Mouse (Mus musculus) limb, embryonic 13.5 days (tissue): Measurements from ENCODE around the gene Gm10718. TPM values are rescaled to one million over a fixed set of nuclear protein-coding genes. Genes with fewer than 3 reads are reported as not detected.
A peak's percentile ranks its signal among the peaks of the same experiment; 100 is the strongest.
"Not testable (repeated sequence)": the region's sequence is repeated elsewhere in the genome, so short reads cannot be mapped to it uniquely, and the experiment has no call there.

Experiments
- ATAC-seq: fragments of 200-750 bp; cut with Nextera tagmentation; 2 replicates; pipeline ENCODE4 v1.8.0; 2017; ENCODE audit warnings: low read depth, moderate number of reproducible peaks, moderate TSS enrichment; ENCODE audit not compliant: low FRiP score
- H3K27ac ChIP-seq: fragments of 300-500 bp; sonication (generic); 2 replicates; pipeline ENCODE4 v1.5.1; 2015; ENCODE audit warnings: inconsistent platforms, mild to moderate bottlenecking, moderate library complexity
- H3K27me3 ChIP-seq: fragments of 300-500 bp; sonication (generic); 2 replicates; pipeline ENCODE4 v1.6.1; 2015; ENCODE audit warnings: mild to moderate bottlenecking, inconsistent platforms
- H3K36me3 ChIP-seq: fragments of 300-500 bp; sonication (generic); 2 replicates; pipeline ENCODE4 v1.6.1; 2015; ENCODE audit warnings: inconsistent platforms, mild to moderate bottlenecking, moderate library complexity
- H3K4me1 ChIP-seq: fragments of 300-500 bp; sonication (generic); 2 replicates; pipeline ENCODE4 v1.6.1; 2015; ENCODE audit warnings: inconsistent platforms
- H3K4me2 ChIP-seq: fragments of 300-500 bp; sonication (generic); replicated peaks from 2 replicates; pipeline ENCODE4 v1.6.1; 2015; ENCODE audit warnings: inconsistent platforms, mild to moderate bottlenecking, moderate library complexity
- H3K4me3 ChIP-seq: fragments of 300-500 bp; sonication (generic); 2 replicates; pipeline ENCODE4 v1.5.1; 2015; ENCODE audit warnings: moderate library complexity, mild to moderate bottlenecking, inconsistent platforms
- H3K9ac ChIP-seq: fragments of 300-500 bp; sonication (generic); 2 replicates; pipeline ENCODE4 v1.6.1; 2015; ENCODE audit warnings: mild to moderate bottlenecking, inconsistent platforms
- H3K9me3 ChIP-seq: fragments of 300-500 bp; sonication (generic); 2 replicates; pipeline ENCODE4 v1.6.1; 2016; ENCODE audit warnings: inconsistent platforms
- WGBS: fragments of 180-500 bp; shearing (Covaris S2); methylation state at CpG from one replicate; pipeline ENCODE4 v1.1.7; 2015; 5-methylcytosine and 5-hydroxymethylcytosine counted together
- polyA plus RNA-seq: library from polyadenylated mRNA; unstranded; fragments of >200 nt; fragmentation: Nextera tagmentation; extraction: Ambion mirVana; gene quantifications from 2 replicates; pipeline ENCODE4 v1.2.1, GENCODE M21; 2015

Gm10718 gene
- polyA plus RNA-seq: 0.47 TPM in 1 of 2 replicates, not detected in the other

DNA sequence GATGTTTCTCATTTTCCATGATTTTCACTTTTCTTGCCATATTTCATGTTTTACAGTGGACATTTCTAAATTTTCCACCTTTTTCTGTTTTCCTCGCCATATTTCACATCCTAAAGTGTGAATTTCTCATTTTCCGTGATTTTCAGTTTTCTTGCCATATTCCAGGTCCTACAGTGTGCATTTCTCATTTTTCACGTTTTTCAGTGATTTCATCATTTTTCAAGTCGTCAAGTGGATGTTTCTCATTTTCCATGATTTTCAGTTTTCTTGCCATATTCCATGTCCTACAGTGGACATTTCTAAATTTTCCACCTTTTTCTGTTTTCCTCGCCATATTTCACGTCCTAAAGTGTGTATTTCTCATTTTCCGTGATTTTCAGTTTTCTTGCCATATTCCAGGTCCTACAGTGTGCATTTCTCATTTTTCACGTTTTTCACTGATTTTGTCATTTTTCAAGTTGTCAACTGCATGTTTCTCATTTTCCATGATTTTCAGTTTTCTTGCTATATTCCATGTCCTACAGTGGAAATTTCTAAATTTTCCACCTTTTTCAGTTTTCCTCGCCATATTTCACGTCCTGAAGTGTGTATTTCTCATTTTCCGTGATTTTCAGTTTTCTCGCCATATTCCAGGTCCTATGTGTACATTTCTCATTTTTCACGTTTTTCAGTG lies at the start of gene Gm10718:
TSS of gene Gm10718 (plus strand) at position 236 of the 673 bp plus-strand sequence.
- H3K4me1 ChIP-seq, ATAC-seq, H3K4me2 ChIP-seq, H3K9ac ChIP-seq, H3K4me3 ChIP-seq, H3K9me3 ChIP-seq, H3K27ac ChIP-seq, H3K27me3 ChIP-seq, H3K36me3 ChIP-seq: not testable (repeated sequence)
- WGBS: 74% methylated on average over 12 of the region's 13 CpGs

DNA sequence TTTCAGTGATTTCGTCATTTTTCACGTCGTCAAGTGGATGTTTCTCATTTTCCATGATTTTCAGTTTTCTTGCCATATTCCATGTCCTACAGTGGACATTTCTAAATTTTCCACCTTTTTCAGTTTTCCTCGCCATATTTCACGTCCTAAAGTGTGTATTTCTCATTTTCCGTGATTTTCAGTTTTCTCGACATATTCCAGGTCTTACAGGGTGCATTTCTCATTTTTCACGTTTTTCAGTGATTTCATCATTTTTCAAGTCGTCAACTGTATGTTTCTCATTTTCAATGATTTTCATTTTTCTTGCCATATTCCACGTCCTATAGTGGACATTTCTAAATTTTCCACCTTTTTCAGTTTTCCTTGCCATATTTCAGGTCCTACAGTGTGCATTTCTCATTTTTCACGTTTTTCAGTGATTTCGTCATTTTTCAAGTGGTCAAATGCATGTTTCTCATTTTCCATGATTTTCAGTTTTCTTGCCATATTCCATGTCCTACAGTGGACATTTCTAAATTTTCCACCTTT lies 22.8 kb upstream of the Gm10718 start, which contains the start of gene Gm10722:
TSS of gene Gm10722 (plus strand) at position 478 of the 528 bp plus-strand sequence.
- H3K4me1 ChIP-seq, H3K4me3 ChIP-seq, H3K4me2 ChIP-seq, ATAC-seq, H3K36me3 ChIP-seq, H3K9me3 ChIP-seq, H3K27ac ChIP-seq, H3K27me3 ChIP-seq, H3K9ac ChIP-seq: not testable (repeated sequence)
- WGBS: 72% methylated on average over 12 of the region's 12 CpGs

DNA sequence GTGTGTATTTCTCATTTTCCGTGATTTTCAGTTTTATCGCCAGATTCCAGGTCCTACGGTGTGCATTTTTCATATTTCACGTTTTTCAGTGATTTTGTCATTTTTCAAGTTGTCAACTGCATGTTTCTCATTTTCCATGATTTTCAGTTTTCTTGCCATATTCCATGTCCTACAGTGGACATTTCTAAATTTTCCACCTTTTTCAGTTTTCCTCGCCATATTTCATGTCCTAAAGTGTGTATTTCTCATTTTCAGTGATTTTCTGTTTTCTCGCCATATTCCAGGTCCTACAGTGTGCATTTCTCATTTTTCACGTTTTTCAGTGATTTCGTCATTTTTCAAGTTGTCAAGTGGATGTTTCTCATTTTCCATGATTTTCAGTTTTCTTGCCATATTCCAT lies 22.3 kb upstream of the Gm10718 start:
- not testable (repeated sequence) for H3K27ac ChIP-seq, ATAC-seq, H3K36me3 ChIP-seq, H3K27me3 ChIP-seq, H3K9ac ChIP-seq, H3K4me2 ChIP-seq, H3K4me3 ChIP-seq, H3K4me1 ChIP-seq, H3K9me3 ChIP-seq
- 64% methylated on average over 8 of the region's 8 CpGs for WGBS

GRCm38 (mm10) chr9:3001948-3002659 lies 21.2 kb upstream of the Gm10718 start:
- H3K9ac ChIP-seq, H3K9me3 ChIP-seq, H3K27ac ChIP-seq, H3K4me3 ChIP-seq, H3K27me3 ChIP-seq, H3K4me1 ChIP-seq, H3K36me3 ChIP-seq, H3K4me2 ChIP-seq: not testable (repeated sequence)
- peak; percentile 88 for ATAC-seq
- WGBS: 69% methylated on average over 9 of the region's 11 CpGs

DNA sequence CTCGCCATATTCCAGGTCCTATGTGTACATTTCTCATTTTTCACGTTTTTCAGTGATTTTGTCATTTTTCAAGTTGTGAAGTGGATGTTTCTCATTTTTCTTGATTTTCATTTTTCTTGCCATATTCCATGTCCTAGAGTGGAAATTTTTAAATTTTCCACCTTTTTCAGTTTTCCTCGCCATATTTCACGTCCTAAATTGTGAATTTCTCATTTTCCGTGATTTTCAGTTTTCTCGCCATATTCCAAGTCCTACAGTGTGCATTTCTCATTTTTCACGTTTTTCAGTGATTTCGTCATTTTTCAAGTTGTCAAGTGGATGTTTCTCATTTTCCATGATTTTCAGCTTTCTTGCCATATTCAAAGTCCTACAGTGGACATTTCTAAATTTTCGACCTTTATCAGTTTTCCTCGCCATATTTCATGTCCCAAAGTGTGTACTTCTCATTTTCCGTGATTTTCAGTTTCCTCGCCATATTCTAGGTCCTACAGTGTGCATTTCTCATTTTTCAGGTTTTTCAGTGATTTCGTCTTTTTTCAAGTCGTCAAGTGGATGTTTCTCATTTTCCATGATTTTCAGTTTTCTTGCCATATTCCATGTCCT lies 20.5 kb upstream of the Gm10718 start, which contains the start of gene Gm11168:
TSS of gene Gm11168 (plus strand) at position 553 of the 603 bp plus-strand sequence.
- not testable (repeated sequence) for H3K4me2 ChIP-seq, H3K36me3 ChIP-seq, H3K27ac ChIP-seq, H3K27me3 ChIP-seq, H3K4me1 ChIP-seq, H3K4me3 ChIP-seq, H3K9ac ChIP-seq, H3K9me3 ChIP-seq, ATAC-seq
- 76% methylated on average over 6 of the region's 14 CpGs for WGBS

- ATAC-seq, H3K36me3 ChIP-seq, H3K27me3 ChIP-seq, H3K27ac ChIP-seq, H3K4me3 ChIP-seq, H3K4me2 ChIP-seq, H3K9ac ChIP-seq, H3K4me1 ChIP-seq: not testable (repeated sequence)
- H3K9me3 ChIP-seq: peaks cover 11% of the 10 kb centered on the region
- 76% methylated on average over 1 of the region's 5 CpGs for WGBS
These were observed 17.2 kb upstream of the Gm10718 start for GRCm38 (mm10) chr9:3006179-3006578.

GRCm38 (mm10) chr9:3006636-3007035 lies 16.7 kb upstream of the Gm10718 start:
- WGBS: 70% methylated on average over 8 of the region's 8 CpGs
- peaks cover 11% of the 10 kb centered on the region for H3K9me3 ChIP-seq
- not testable (repeated sequence) for H3K27ac ChIP-seq, H3K4me2 ChIP-seq, H3K4me3 ChIP-seq, H3K27me3 ChIP-seq, H3K9ac ChIP-seq, H3K4me1 ChIP-seq, H3K36me3 ChIP-seq
- ATAC-seq: peak; percentile 72

GRCm38 (mm10) chr9:3007272-3007671 lies 16.1 kb upstream of the Gm10718 start:
- H3K9me3 ChIP-seq, H3K9ac ChIP-seq, H3K4me2 ChIP-seq, H3K4me3 ChIP-seq, H3K27me3 ChIP-seq, H3K4me1 ChIP-seq, H3K36me3 ChIP-seq, H3K27ac ChIP-seq: not testable (repeated sequence)
- WGBS: 79% methylated on average over 8 of the region's 9 CpGs
- peak; percentile 46; the same call in 1 of the 2 replicates for ATAC-seq

DNA sequence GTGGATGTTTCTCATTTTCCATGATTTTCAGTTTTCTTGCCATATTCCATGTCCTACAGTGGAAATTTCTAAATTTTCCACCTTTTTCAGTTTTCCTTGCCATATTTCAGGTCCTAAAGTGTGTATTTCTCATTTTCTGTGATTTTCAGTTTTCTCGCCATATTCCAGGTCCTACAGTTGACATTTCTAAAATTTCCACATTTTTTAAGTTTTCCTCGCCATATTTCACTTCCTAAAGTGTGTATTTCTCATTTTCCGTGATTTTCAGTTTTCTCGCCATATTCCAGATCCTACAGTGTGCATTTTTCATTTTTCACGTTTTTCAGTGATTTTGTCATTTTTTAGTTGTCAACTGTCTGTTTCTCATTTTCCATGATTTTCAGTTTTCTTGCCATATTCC lies 14.0 kb upstream of the Gm10718 start:
- WGBS: no CpG with 5 or more reads among the region's 5 CpGs

GRCm38 (mm10) chr9:3012054-3012621 lies 11.2 kb upstream of the Gm10718 start:
- H3K27me3 ChIP-seq, H3K27ac ChIP-seq, H3K4me3 ChIP-seq, H3K4me1 ChIP-seq, H3K4me2 ChIP-seq, ATAC-seq, H3K9ac ChIP-seq, H3K36me3 ChIP-seq, H3K9me3 ChIP-seq: not testable (repeated sequence)
- WGBS: 81% methylated on average over 3 of the region's 7 CpGs

More for the DNA sequence above, 14.0 kb upstream of the Gm10718 start:
- not testable (repeated sequence) for H3K4me1 ChIP-seq, H3K9ac ChIP-seq, H3K4me2 ChIP-seq, H3K36me3 ChIP-seq, H3K27ac ChIP-seq, H3K27me3 ChIP-seq, H3K4me3 ChIP-seq, H3K9me3 ChIP-seq
- 0 out of 2 replicates have a peak, but pooled peaks have one; percentile 33 for ATAC-seq

DNA sequence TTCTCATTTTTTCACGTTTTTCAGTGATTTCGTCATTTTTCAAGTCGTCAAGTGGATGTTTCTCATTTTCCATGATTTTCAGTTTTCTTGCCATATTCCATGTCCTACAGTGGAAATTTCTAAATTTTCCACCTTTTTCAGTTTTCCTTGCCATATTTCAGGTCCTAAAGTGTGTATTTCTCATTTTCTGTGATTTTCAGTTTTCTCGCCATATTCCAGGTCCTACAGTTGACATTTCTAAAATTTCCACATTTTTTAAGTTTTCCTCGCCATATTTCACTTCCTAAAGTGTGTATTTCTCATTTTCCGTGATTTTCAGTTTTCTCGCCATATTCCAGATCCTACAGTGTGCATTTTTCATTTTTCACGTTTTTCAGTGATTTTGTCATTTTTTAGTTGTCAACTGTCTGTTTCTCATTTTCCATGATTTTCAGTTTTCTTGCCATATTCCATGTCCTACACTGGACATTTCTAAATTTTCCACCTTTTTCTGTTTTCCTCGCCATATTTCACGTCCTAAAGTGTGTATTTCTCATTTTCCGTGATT lies 10.5 kb upstream of the Gm10718 start, which contains the start of gene Gm10721:
TSS of gene Gm10721 (plus strand) at position 408 of the 547 bp plus-strand sequence.
- no CpG with 5 or more reads among the region's 11 CpGs for WGBS
- H3K27me3 ChIP-seq, H3K4me3 ChIP-seq, H3K4me2 ChIP-seq, H3K9me3 ChIP-seq, H3K36me3 ChIP-seq, H3K27ac ChIP-seq, H3K4me1 ChIP-seq, H3K9ac ChIP-seq: not testable (repeated sequence)
- ATAC-seq: peak; percentile 60; the same call in 1 of the 2 replicates

- H3K4me2 ChIP-seq, H3K9ac ChIP-seq, H3K27me3 ChIP-seq, H3K4me3 ChIP-seq, ATAC-seq, H3K4me1 ChIP-seq, H3K27ac ChIP-seq, H3K36me3 ChIP-seq, H3K9me3 ChIP-seq: not testable (repeated sequence)
- 65% methylated on average over 5 of the region's 9 CpGs for WGBS
These were observed 8.0 kb upstream of the Gm10718 start, which contains the start of gene Gm10720 for GRCm38 (mm10) chr9:3015354-3015753. Gene Gm10720 (plus strand): TSS chr9:3015654.
